Mouse (Mus musculus) kidney, embryonic 15.5 days (tissue): ENCODE measurements at regions not wholly inside any gene's neighbourhood (a gene's known extent, or its start where the extent isn't known, plus 50 kb on each side); places are given as distances from the start of the nearest gene placed in this dataset.
"Not testable (repeated sequence)": the region's sequence is repeated elsewhere in the genome, so short reads cannot be mapped to it uniquely, and the experiment has no call there.

Source experiments
- ATAC-seq: fragments of 200-750 bp; cut with Nextera tagmentation; replicated peaks from 2 replicates; pipeline ENCODE4 v1.8.0; 2017; ENCODE audit warnings: moderate TSS enrichment; ENCODE audit not compliant: low FRiP score
- H3K27ac ChIP-seq: fragments of 300-500 bp; sonication (generic); 2 replicates; pipeline ENCODE4 v1.5.1; 2015; ENCODE audit warnings: mild to moderate bottlenecking, inconsistent platforms
- H3K27me3 ChIP-seq: fragments of 300-500 bp; sonication (generic); 2 replicates; pipeline ENCODE4 v1.6.1; 2015; ENCODE audit warnings: inconsistent platforms
- H3K36me3 ChIP-seq: fragments of 300-500 bp; sonication (generic); 2 replicates; pipeline ENCODE4 v1.6.1; 2015; ENCODE audit warnings: inconsistent platforms
- H3K4me1 ChIP-seq: fragments of 300-500 bp; sonication (generic); 2 replicates; pipeline ENCODE4 v1.6.1; 2015; ENCODE audit warnings: inconsistent platforms
- H3K4me2 ChIP-seq: fragments of 300-500 bp; sonication (generic); 2 replicates; pipeline ENCODE4 v1.6.1; 2015; ENCODE audit warnings: moderate library complexity, mild to moderate bottlenecking, inconsistent platforms
- H3K4me3 ChIP-seq: fragments of 300-500 bp; sonication (generic); replicated peaks from 2 replicates; pipeline ENCODE4 v1.5.1; 2015; ENCODE audit warnings: mild to moderate bottlenecking, inconsistent platforms
- H3K9ac ChIP-seq: fragments of 300-500 bp; sonication (generic); 2 replicates; pipeline ENCODE4 v1.6.1; 2015; ENCODE audit warnings: mild to moderate bottlenecking, inconsistent platforms
- H3K9me3 ChIP-seq: fragments of 300-500 bp; sonication (generic); replicated peaks from 2 replicates; pipeline ENCODE4 v1.6.1; 2016; ENCODE audit warnings: inconsistent platforms
- WGBS: fragments of 180-500 bp; shearing (Covaris S2); methylation state at CpG from one replicate; pipeline ENCODE4 v1.1.7; 2015; ENCODE audit warnings: mixed read lengths; 5-methylcytosine and 5-hydroxymethylcytosine counted together

- H3K9ac ChIP-seq: no peak overlapping the region
- no peak overlapping the region for H3K4me3 ChIP-seq
- H3K4me1 ChIP-seq: peaks cover 19% of the 10 kb centered on the region
- no peak overlapping the region for H3K4me2 ChIP-seq
- no peaks in the 10 kb centered on the region for H3K27me3 ChIP-seq
- no peaks in the 10 kb centered on the region for H3K9me3 ChIP-seq
- no peak overlapping the region for H3K27ac ChIP-seq
- no peaks in the 10 kb centered on the region for H3K36me3 ChIP-seq
- WGBS: 99% methylated on average over 3 of the region's 3 CpGs
- no peak for ATAC-seq
Observed at GRCm38 (mm10) chr1:157048996-157049395, 59.5 kb downstream of the Tex35 start.

GRCm38 (mm10) chr1:157048201-157048923 is 60.1 kb downstream of the Tex35 start:
- Histone ChIP-seq H3K27ac (peak overlapping the region; percentile 57), H3K4me3 (no peak overlapping the region), H3K9me3 (no peaks in the 10 kb centered on the region), H3K4me2 (peak overlapping the region; percentile 35), H3K36me3 (no peaks in the 10 kb centered on the region), H3K27me3 (no peaks in the 10 kb centered on the region), H3K9ac (no peak overlapping the region), H3K4me1 (peaks cover 19% of the 10 kb centered on the region)
- WGBS: 22% methylated on average over 11 of the region's 11 CpGs
- peak; percentile 81 for ATAC-seq

GRCm38 (mm10) chr1:157047751-157048200 is 60.7 kb downstream of the Tex35 start:
- Histone ChIP-seq H3K36me3 (no peaks in the 10 kb centered on the region), H3K4me1 (peaks cover 19% of the 10 kb centered on the region), H3K27ac (peak overlapping the region; percentile 57; the same call in 1 of the 2 replicates), H3K4me2 (0 out of 2 replicates have a peak overlapping the region, but pooled peaks have one; percentile 35), H3K27me3 (no peaks in the 10 kb centered on the region), H3K9me3 (no peaks in the 10 kb centered on the region), H3K9ac (no peak overlapping the region), H3K4me3 (no peak overlapping the region)
- WGBS: 49% methylated on average over 4 of the region's 4 CpGs
- peak; percentile 49 for ATAC-seq

- Histone ChIP-seq H3K4me2 (no peak overlapping the region), H3K4me3 (no peak overlapping the region), H3K27me3 (no peaks in the 10 kb centered on the region), H3K9ac (no peak overlapping the region), H3K9me3 (no peaks in the 10 kb centered on the region), H3K36me3 (no peaks in the 10 kb centered on the region), H3K4me1 (peaks cover 19% of the 10 kb centered on the region), H3K27ac (no peak overlapping the region)
- no peak for ATAC-seq
- WGBS: 72% methylated on average over 4 of the region's 4 CpGs
Observed at GRCm38 (mm10) chr1:157046760-157047182, 61.7 kb downstream of the Tex35 start.

GRCm38 (mm10) chr1:157039836-157040196 is 68.7 kb downstream of the Tex35 start:
- Histone ChIP-seq H3K4me2 (peak overlapping the region; percentile 44), H3K27ac (peak overlapping the region; percentile 66)

GRCm38 (mm10) chr1:157039016-157039835 is 69.3 kb downstream of the Tex35 start:
- peak; percentile 79 for ATAC-seq
- H3K9ac ChIP-seq: no peak overlapping the region
- H3K27me3 ChIP-seq: no peaks in the 10 kb centered on the region
- H3K27ac ChIP-seq: peak overlapping the region; percentile 66
- H3K4me1 ChIP-seq: peaks cover 25% of the 10 kb centered on the region
- no peaks in the 10 kb centered on the region for H3K36me3 ChIP-seq
- H3K4me2 ChIP-seq: peak overlapping the region; percentile 44
- WGBS: 19% methylated on average over 14 of the region's 14 CpGs
- H3K4me3 ChIP-seq: no peak overlapping the region
- H3K9me3 ChIP-seq: no peaks in the 10 kb centered on the region

More at GRCm38 (mm10) chr1:157039836-157040196, 68.7 kb downstream of the Tex35 start:
- Histone ChIP-seq H3K36me3 (no peaks in the 10 kb centered on the region), H3K27me3 (no peaks in the 10 kb centered on the region), H3K9ac (no peak overlapping the region), H3K9me3 (no peaks in the 10 kb centered on the region), H3K4me3 (no peak overlapping the region), H3K4me1 (peaks cover 25% of the 10 kb centered on the region)
- 31% methylated on average over 4 of the region's 4 CpGs for WGBS
- no peak for ATAC-seq

- Histone ChIP-seq H3K27ac (peak overlapping the region; percentile 66; the same call in 1 of the 2 replicates), H3K36me3 (no peaks in the 10 kb centered on the region), H3K4me1 (peaks cover 25% of the 10 kb centered on the region), H3K9me3 (no peaks in the 10 kb centered on the region), H3K4me3 (no peak overlapping the region), H3K9ac (no peak overlapping the region), H3K27me3 (no peaks in the 10 kb centered on the region), H3K4me2 (peak overlapping the region; percentile 44)
- no peak for ATAC-seq
- 71% methylated on average over 14 of the region's 14 CpGs for WGBS
Observed at GRCm38 (mm10) chr1:157038111-157039008, 70.1 kb downstream of the Tex35 start.

GRCm38 (mm10) chr1:157037246-157037991 is 71.1 kb downstream of the Tex35 start:
- Histone ChIP-seq H3K4me2 (no peak overlapping the region), H3K36me3 (no peaks in the 10 kb centered on the region), H3K27ac (no peak overlapping the region), H3K27me3 (no peaks in the 10 kb centered on the region), H3K9me3 (no peaks in the 10 kb centered on the region), H3K4me3 (no peak overlapping the region), H3K9ac (no peak overlapping the region), H3K4me1 (peaks cover 25% of the 10 kb centered on the region)
- no peak for ATAC-seq
- WGBS: 83% methylated on average over 10 of the region's 10 CpGs

- no peak for ATAC-seq
- Histone ChIP-seq H3K27ac (no peak overlapping the region), H3K36me3 (no peaks in the 10 kb centered on the region), H3K9ac (no peak overlapping the region), H3K4me2 (no peak overlapping the region), H3K4me1 (peaks cover 25% of the 10 kb centered on the region), H3K4me3 (no peak overlapping the region), H3K9me3 (no peaks in the 10 kb centered on the region), H3K27me3 (no peaks in the 10 kb centered on the region)
- 52% methylated on average over 4 of the region's 4 CpGs for WGBS
Observed at GRCm38 (mm10) chr1:157036779-157037178, 71.7 kb downstream of the Tex35 start.

GRCm38 (mm10) chr1:157035221-157035620 is 73.3 kb downstream of the Tex35 start:
- not testable (repeated sequence) for H3K9ac ChIP-seq, H3K27ac ChIP-seq, H3K9me3 ChIP-seq, H3K27me3 ChIP-seq, H3K4me2 ChIP-seq, ATAC-seq, H3K36me3 ChIP-seq, H3K4me3 ChIP-seq
- peaks cover 25% of the 10 kb centered on the region for H3K4me1 ChIP-seq
- WGBS: 92% methylated on average over 8 of the region's 8 CpGs

GRCm38 (mm10) chr1:157028682-157029081 is 79.8 kb downstream of the Tex35 start:
- ATAC-seq: peak; percentile 43; the same call in 1 of the 2 replicates
- H3K4me3 ChIP-seq: no peak overlapping the region
- H3K4me1 ChIP-seq: peaks cover 5% of the 10 kb centered on the region
- no peak overlapping the region for H3K27ac ChIP-seq
- 95% methylated on average over 3 of the region's 3 CpGs for WGBS
- H3K36me3 ChIP-seq: no peaks in the 10 kb centered on the region
- H3K27me3 ChIP-seq: no peaks in the 10 kb centered on the region
- H3K4me2 ChIP-seq: no peak overlapping the region
- H3K9ac ChIP-seq: no peak overlapping the region
- H3K9me3 ChIP-seq: no peaks in the 10 kb centered on the region
